Mouse (Mus musculus) gastrocnemius, postnatal 25 days (tissue): Measurements from ENCODE around the gene Krcc1. TPM values are rescaled to one million over a fixed set of nuclear protein-coding genes. Genes with fewer than 3 reads are reported as not detected.

ENCODE experiments used
- DNase-seq: peaks from one replicate; pipeline ENCODE4 v3.0.0; 2022
- long read RNA-seq, 2 experiments: library from polyadenylated mRNA; stranded (forward); transcript quantifications; one replicate each; pipeline ENCODE4 v2.0.0; 2021
- total RNA-seq, 2 experiments: library from RNA; stranded (reverse); gene quantifications; 1 replicate in 1 of 2; 2 replicates in 1 of 2; pipeline ENCODE4 v1.2.3; 2021

Gene Krcc1
- 10 to 100 TPM; 23.2 to 27.4 TPM for total RNA-seq
- long read RNA-seq, experiment 1, transcript Krcc1-203 (3 exons, 1,687 nt): major isoform, 28 of 36 reads
- long read RNA-seq, experiment 1, partial matches to known transcripts: 0 of 36 reads
- long read RNA-seq, experiment 1, other reads (novel, unspliced or antisense): 8 of 36 reads
- long read RNA-seq, experiment 2, transcript Krcc1-203 (3 exons, 1,687 nt): major isoform, 26 of 29 reads
- long read RNA-seq, experiment 2, partial matches to known transcripts: 0 of 29 reads
- long read RNA-seq, experiment 2, other reads (novel, unspliced or antisense): 2 of 29 reads

DNA sequence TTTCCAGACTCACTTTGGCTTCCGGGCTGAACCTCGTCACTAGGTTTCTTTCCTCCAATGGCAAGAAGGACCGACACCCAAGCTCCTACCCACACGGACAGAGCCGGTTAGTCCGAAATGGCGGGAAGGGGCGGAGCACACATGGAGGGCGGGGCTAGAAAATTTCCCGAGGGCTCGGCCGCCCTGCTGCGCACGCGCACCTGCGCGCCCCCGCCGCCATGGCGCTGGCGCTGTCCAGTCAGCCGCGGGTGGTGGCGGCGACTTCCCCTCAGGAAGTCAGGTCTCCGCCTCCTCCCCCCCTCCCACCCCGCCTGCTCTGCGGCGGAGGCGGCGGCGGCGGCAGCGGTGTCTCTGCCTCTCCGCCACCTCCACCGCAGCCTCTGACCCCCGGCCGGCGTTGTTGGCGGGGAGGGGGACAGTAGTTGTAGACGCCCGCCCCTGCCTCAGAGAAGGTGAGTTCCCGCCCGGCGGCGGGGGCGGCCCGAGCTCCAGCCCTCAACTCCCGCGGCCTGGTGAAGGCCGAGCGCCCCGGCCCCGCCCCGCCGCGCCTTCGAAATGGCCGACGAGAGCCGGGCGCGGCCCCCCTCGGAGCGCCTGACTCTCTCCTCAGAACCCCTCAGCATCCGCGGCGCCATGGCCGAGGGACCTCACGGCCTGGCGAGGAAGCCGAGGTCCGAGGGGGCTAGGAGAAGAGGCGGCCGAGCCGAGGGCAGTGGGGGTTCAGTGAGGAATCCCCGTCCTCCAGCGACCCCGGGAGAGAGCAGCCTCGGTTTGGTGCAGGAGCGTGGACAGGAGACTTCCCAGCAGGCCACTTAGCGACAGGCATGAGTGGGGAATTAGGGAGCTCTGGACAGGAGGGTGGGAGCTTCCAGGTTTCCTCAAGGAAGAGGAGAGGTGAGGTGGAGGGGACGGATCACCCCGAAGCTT lies at the start of gene Krcc1:
Gene Krcc1 (plus strand): TSS at position 289 of the 927 bp plus-strand sequence.
- DNase-seq: peak; percentile 98

- no peak for DNase-seq
Measured at GRCm38 (mm10) chr6:71224184-71224943, 47.1 kb upstream of the Krcc1 start.

- no peak for DNase-seq
Measured at GRCm38 (mm10) chr6:71226544-71226943, 44.9 kb upstream of the Krcc1 start.

DNA sequence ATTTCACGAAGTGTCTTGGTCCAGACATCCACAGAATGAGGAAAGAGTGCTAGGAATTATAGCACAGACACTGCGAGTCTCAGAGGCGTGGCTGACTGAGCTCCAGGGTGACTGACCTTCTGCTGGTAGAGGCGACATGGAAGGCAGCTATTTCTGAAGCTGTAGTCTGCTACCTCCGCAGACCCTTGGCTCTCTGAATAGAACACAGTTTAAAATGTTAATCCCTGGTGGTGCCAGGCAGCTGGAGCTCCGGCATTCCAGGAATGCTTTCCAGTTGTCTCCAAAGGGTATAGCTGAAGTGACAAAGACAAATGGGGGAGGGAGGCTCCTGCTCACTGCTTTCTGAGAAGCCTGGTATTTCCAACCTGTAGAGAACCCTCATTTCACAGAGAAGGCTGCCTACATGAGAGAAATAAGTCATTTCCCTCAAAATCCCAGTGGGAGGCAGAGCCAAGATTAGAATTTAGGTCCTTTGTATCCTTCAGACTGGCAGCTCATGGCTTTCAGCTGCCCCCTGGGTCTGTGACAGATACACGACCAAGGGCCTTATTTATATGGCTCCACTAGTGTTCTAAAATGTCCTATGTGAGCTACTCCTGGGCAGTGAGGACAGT lies 44.2 kb upstream of the Krcc1 start:
- no peak for DNase-seq

DNA sequence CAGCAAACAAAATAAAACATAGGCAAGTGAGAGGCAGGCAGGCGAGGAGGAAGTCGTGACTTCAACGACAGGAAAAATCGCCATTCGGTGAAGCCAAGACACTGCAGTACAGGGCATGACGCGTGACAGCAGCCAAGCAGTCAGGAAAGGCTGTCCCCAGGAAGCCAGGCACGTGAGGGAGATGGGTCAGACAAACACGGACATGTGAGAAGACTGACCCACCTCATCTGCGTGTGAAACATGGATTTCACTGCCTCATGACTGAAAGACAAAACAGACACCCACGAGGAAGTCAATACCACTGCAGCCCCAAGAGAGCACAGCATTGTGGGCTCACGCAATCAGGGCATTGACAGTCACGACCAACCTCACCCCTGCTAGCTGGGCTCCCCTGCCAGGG lies 36.4 kb upstream of the Krcc1 start:
- no peak for DNase-seq

DNA sequence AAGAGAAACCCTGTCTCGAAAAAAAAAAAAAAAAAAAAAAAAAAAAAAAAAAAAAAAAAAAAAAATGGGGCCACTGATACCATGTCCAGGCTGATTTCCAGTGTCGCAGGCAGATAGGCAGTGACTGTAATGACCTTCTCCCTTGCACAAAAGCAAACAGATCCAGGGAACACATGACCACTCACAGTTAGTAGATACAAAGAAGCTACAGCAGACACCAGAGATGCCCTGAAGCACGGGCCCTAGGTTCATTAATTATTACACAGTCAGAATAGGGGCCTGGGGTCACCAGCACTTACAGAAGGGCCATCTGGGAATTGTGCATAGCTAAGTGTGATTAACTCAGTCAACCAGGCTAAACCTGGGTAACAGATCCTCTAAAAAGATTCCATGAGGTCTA lies 35.5 kb upstream of the Krcc1 start:
- DNase-seq: no peak

GRCm38 (mm10) chr6:71236506-71236905 lies 35.0 kb upstream of the Krcc1 start:
- no peak for DNase-seq

- no peak for DNase-seq
Measured at GRCm38 (mm10) chr6:71237031-71237431, 34.4 kb upstream of the Krcc1 start.

DNA sequence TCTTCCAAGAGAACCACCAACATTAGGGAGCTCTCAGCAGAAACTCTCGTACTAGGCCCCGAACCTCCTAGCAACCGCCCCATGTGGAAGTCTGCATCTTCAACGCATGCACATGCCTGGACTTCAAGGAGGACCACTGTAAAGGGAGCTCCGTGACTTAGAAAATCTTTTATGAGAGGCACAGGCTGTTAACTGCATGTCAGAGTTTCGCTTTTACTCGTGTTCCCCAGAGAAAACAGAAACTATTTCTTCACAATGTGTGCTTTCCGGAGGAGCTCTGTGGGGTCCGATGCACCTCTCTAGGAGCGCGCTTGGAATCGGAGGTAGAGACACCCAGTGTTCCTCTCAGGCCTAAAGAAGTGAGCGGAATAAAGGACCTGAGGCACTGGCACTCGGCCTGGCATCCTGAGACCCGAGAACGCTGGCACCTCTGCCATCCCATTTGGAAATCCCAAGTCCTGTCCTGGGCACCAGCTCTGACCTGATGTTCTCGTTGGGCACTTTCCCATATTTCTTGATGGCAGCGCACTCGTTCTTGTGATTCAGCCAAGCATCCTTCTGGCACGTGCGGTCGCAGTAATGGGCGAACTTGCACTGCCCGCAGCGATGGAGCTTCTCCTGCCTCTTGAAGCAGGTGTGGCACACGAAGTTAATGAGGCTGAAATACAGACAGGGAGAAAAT lies 32.3 kb upstream of the Krcc1 start:
- no peak for DNase-seq

- DNase-seq: no peak
Measured at GRCm38 (mm10) chr6:71240831-71241230, 30.6 kb upstream of the Krcc1 start.

- DNase-seq: no peak
Measured at GRCm38 (mm10) chr6:71242811-71243210, 28.7 kb upstream of the Krcc1 start.

GRCm38 (mm10) chr6:71243258-71243657 lies 28.2 kb upstream of the Krcc1 start:
- DNase-seq: no peak

DNA sequence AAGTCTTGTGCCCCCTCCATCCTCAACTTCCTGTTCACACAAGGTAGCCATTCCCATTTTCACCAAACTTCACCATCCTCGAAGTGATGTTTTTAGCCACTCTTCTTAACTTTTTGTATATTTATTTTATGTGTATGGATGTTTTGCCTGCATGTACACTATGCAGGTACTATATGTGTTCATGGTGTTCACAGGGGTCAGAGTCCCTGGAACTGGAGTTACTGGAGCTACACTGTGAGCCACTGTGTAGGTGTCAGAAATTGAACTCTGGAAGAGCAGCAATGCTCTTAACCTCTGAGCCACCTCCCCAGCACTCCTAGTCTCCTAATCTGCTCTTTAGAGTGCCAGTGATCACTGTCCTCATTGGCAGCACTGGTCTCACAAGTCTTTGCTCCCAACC lies 23.1 kb upstream of the Krcc1 start:
- DNase-seq: no peak

DNA sequence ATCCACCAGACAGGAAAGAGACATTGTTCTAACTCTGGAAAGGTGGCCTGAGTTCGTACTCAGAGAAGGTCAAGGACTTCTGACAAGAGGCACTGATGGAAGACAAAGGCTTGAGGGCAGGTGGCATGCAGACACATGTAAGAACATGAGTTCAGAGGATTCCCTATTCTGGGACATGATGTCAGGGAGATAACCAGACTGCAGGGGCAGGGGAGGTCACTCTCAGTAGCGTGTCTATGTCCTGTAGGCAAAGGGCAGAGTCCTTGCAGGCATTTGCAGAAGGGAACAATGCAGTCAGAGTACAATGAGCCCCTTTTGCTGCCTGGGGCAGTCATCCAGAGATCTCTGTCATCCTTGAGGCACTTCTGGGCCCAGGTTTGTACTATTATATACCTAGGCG lies 21.9 kb upstream of the Krcc1 start:
- DNase-seq: no peak

- DNase-seq: no peak
Measured at GRCm38 (mm10) chr6:71250951-71251350, 20.5 kb upstream of the Krcc1 start.

DNA sequence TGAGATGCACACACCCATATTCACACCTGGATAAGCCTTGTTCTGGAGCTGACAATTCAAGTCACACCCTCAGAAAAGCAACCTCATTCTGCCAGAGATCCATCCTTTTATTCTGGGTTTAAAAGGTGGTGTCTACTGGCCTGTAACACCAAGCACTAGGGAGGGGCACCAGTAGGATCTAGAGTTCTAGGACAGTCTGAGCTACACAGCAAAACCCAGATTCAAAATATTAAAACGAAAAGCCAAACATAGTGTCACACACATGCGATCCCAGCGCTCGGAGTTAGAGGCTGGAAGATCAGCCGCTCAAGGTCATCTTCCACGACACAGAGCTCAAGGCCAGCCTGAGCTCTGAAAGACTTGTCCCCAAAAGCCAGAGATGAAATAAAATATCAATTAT lies 17.0 kb upstream of the Krcc1 start:
- DNase-seq: no peak

DNA sequence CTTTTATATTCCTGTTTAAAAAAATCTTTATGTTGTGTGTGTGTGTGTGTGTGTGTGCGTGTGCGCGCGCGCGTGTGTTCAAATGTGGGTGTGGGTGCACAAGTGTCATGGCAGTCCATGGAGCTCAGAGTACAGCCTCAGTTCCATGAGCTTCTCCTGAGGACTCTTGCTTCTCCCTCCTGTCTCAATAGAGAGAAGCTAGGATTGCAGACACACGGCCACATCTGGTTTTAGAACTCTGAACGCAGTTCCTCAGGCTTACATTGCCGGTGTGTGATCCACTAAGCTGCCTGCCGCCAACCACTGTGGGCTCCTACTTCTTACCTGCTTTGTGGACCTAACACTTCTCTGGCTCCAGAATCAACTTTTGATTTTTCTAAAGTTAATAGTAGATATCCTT lies 15.3 kb upstream of the Krcc1 start:
- no peak for DNase-seq

DNA sequence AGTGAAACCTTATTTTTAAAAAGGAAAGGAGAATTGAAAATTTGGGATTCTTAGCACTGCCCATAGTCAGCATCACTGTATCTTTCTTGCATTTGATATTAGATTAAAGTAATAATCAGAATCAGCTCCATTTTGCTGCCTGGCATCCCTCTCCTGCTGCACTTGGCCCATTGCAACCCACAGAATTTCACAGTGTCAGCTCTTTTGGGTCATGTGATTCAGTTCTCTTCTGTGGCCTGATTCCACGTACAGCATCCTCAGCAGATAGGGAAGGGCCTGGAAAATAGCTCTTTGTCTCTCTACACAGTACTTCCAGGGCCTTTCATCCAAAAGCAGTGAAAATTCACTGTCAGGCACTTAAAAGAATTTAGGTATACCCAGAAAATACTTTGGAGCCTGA lies 14.1 kb upstream of the Krcc1 start:
- DNase-seq: no peak

DNA sequence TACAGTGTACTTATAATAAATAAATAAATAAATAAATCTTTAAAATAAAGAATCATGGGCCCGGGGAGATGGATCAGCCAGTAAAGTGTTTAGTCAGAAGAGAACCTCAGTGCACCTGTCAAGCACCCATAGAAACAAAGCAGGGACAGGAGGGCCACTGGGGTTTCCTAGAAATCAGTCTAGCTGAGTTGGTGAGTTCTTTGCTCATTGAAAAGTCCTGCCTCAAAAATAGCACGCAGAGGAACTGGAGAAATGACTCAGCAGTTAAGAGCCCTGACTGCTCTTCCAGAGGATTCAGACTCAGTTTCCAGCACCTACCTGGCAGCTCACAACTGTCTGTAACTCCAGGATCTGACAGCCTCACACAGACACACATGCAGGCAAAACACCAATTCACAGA lies 12.9 kb upstream of the Krcc1 start:
- no peak for DNase-seq

DNA sequence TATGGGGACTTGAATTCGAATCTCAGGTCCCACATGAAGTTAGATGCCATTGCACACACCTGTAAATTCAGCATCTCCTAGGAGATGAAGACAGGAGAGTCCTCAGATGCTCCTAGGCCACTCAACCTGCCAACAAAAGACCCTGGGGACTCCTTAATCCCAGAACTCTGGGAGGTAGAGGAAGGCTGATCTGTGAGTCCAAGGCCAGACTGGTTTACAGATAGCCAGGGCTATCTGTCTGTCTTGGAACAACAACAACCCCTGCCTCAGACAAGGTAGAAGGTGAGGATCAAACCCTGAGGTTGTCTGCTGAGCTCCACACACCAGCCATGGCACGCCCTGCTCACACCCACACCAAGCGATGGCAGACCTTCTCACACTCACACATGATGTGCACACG lies 12.3 kb upstream of the Krcc1 start:
- no peak for DNase-seq

GRCm38 (mm10) chr6:71260051-71260640 lies 11.3 kb upstream of the Krcc1 start:
- no peak for DNase-seq
